Mouse (Mus musculus): Measurements from ENCODE around the gene Gm44502. TPM values are rescaled to one million over a fixed set of nuclear protein-coding genes. Genes with fewer than 3 reads are reported as not detected.

Gene Gm44502
- total and polyA plus RNA-seq, 3 experiments = not detected

- Histone ChIP-seq H3K79me2 (ENCODE audit: control insufficient read depth, insufficient read depth, low read length, poor library complexity) (no peaks in the 10 kb centered on the region), H3K4me1 (ENCODE audit: control insufficient read depth in 1 of 2, insufficient read depth in 2 of 2, low read length in 2 of 2) (peaks cover 21 to 36% of the 10 kb centered on the region in 2 experiments), H3K36me3 (ENCODE audit: control insufficient read depth in 1 of 2, insufficient read depth in 2 of 2, low read length in 2 of 2) (peaks cover 0 to 23% of the 10 kb centered on the region in 2 experiments; a peak in 2 of 4 replicates), H3K4me3 (ENCODE audit: control insufficient read depth in 1 of 2, insufficient read depth in 1 of 2, low read depth in 2 of 2, low read length in 2 of 2) (no peak overlapping the region), H3K9me3 (replicated peaks; ENCODE audit: insufficient read depth, low read length) (no peaks in the 10 kb centered on the region), H3K9ac (ENCODE audit: control insufficient read depth, low read depth, low read length, poor library complexity, severe bottlenecking) (no peak overlapping the region), H3K27ac (ENCODE audit: control insufficient read depth, low read depth, low read length) (no peak overlapping the region), H3K27me3 (ENCODE audit: control insufficient read depth in 1 of 2, insufficient read depth in 2 of 2, low read length in 2 of 2) (no peaks in the 10 kb centered on the region)
- TF ChIP-seq RCOR1 (IDR thresholded peaks at IDR 0.05; ENCODE audit: low read depth, low read length) (no peak), GABPA (IDR thresholded peaks at IDR 0.05; ENCODE audit: low read depth, low read length) (no peak), SMC3 (IDR thresholded peaks at IDR 0.05; ENCODE audit: low read depth, low read length) (no peak), MYB (IDR thresholded peaks at IDR 0.05; ENCODE audit: low read depth, low read length) (no peak), JUND (IDR thresholded peaks at IDR 0.05; ENCODE audit: low read depth, low read length) (no peak), GATA1 (IDR thresholded peaks at IDR 0.05; ENCODE audit: low read depth, low read length) (no peak)
- DNase-seq (ENCODE audit: low read depth, low spot score) = peak; percentile 46
Observed at GRCm38 (mm10) chr15:89402471-89402870, 27.0 kb downstream of the Gm44502 start.

GRCm38 (mm10) chr15:89399716-89400115 is 29.8 kb downstream of the Gm44502 start:
- H3K4me3 ChIP-seq (ENCODE audit: control insufficient read depth in 1 of 2, insufficient read depth in 1 of 2, low read depth in 2 of 2, low read length in 2 of 2) = no peak overlapping the region
- no peak for TF ChIP-seq E2F4 (IDR thresholded peaks at IDR 0.05; ENCODE audit: borderline replicate concordance, low read depth, low read length)
- TF ChIP-seq CHD1 (IDR thresholded peaks at IDR 0.05; ENCODE audit: low read depth, low read length) = no peak
- TF ChIP-seq JUND (IDR thresholded peaks at IDR 0.05; ENCODE audit: low read depth, low read length) = no peak
- TF ChIP-seq GATA1 (IDR thresholded peaks at IDR 0.05; ENCODE audit: low read depth, low read length) = peak; percentile 74
- TF ChIP-seq USF2 (IDR thresholded peaks at IDR 0.05; ENCODE audit: borderline replicate concordance in 1 of 2, insufficient read depth in 1 of 2, low read depth in 1 of 2, low read length in 2 of 2) = no peak
- peak; percentile 97 for TF ChIP-seq BHLHE40 (IDR thresholded peaks at IDR 0.05; ENCODE audit: borderline replicate concordance, low read depth, low read length)
- no peak for TF ChIP-seq GABPA (IDR thresholded peaks at IDR 0.05; ENCODE audit: low read depth, low read length)
- TF ChIP-seq CHD2 (IDR thresholded peaks at IDR 0.05; ENCODE audit: low read length) = no peak
- no peak for TF ChIP-seq HCFC1 (IDR thresholded peaks at IDR 0.05; ENCODE audit: low read depth, low read length)
- TF ChIP-seq ETS1 (IDR thresholded peaks at IDR 0.05; ENCODE audit: low read depth, low read length) = peak; percentile 44; the same call in 1 of the 2 replicates
- TF ChIP-seq POLR2AphosphoS5 (IDR thresholded peaks at IDR 0.05; ENCODE audit: borderline replicate concordance, low read depth, low read length) = no peak
- TF ChIP-seq POLR2A (IDR thresholded peaks at IDR 0.05; ENCODE audit: control insufficient read depth in 1 of 2, insufficient read depth in 1 of 2, low read depth in 1 of 2, low read length in 2 of 2, poor library complexity in 1 of 2) = no peak
- TF ChIP-seq USF1 (IDR thresholded peaks at IDR 0.05; ENCODE audit: low read depth, low read length) = no peak
- no peak for TF ChIP-seq TAL1 (IDR thresholded peaks at IDR 0.05; ENCODE audit: low read length)
- TF ChIP-seq ZC3H11A (IDR thresholded peaks at IDR 0.05; ENCODE audit: low read depth, low read length) = no peak
- no peak for TF ChIP-seq NELFE (IDR thresholded peaks at IDR 0.05; ENCODE audit: low read depth, low read length)
- no peak for TF ChIP-seq CTCF (IDR thresholded peaks at IDR 0.05 in 2 of 3, conservative IDR thresholded peaks at IDR 0.05 in 1 of 3; ENCODE audit: control insufficient read depth in 1 of 3, insufficient read depth in 1 of 3, low read depth in 2 of 3, low read length in 3 of 3, poor library complexity in 1 of 3, severe bottlenecking in 1 of 3)
- no peak for TF ChIP-seq RAD21 (IDR thresholded peaks at IDR 0.05; ENCODE audit: low read depth, low read length)
- TF ChIP-seq MAX (IDR thresholded peaks at IDR 0.05; ENCODE audit: low read length) = no peak
- TF ChIP-seq KAT2A (conservative IDR thresholded peaks at IDR 0.05; ENCODE audit: low read depth, low read length) = no peak
- TF ChIP-seq SIN3A (IDR thresholded peaks at IDR 0.05; ENCODE audit: low read length) = peak; percentile 23; the same call in 1 of the 2 replicates
- no peak for TF ChIP-seq MYB (IDR thresholded peaks at IDR 0.05; ENCODE audit: low read depth, low read length)
- no peak for TF ChIP-seq ZMIZ1 (IDR thresholded peaks at IDR 0.05; ENCODE audit: low read depth, low read length)
- no peak for TF ChIP-seq SMC3 (IDR thresholded peaks at IDR 0.05; ENCODE audit: low read depth, low read length)
- no peak for TF ChIP-seq MXI1 (IDR thresholded peaks at IDR 0.05; ENCODE audit: low read depth, low read length)
- peak; percentile 76 to 81 for TF ChIP-seq EP300 (IDR thresholded peaks at IDR 0.05; ENCODE audit: low read depth in 1 of 2, low read length in 2 of 2)
- TF ChIP-seq MAFK (IDR thresholded peaks at IDR 0.05; ENCODE audit: borderline replicate concordance, low read depth, low read length) = no peak
- TF ChIP-seq ZKSCAN1 (IDR thresholded peaks at IDR 0.05; ENCODE audit: low read depth, low read length) = no peak
- no peak for TF ChIP-seq ZNF384 (IDR thresholded peaks at IDR 0.05; ENCODE audit: low read depth, low read length)
- TF ChIP-seq POLR2AphosphoS2 (IDR thresholded peaks at IDR 0.05; ENCODE audit: low read length) = no peak
- no peak for TF ChIP-seq ELF1 (IDR thresholded peaks at IDR 0.05; ENCODE audit: low read depth, low read length)

More at GRCm38 (mm10) chr15:89399716-89400115, 29.8 kb downstream of the Gm44502 start:
- peaks cover 12 to 18% of the 10 kb centered on the region in 2 experiments for H3K4me1 ChIP-seq (ENCODE audit: control insufficient read depth in 1 of 2, insufficient read depth in 2 of 2, low read length in 2 of 2)
- no peak overlapping the region for H3K9ac ChIP-seq (ENCODE audit: control insufficient read depth, low read depth, low read length, poor library complexity, severe bottlenecking)
- no peak overlapping the region for H3K27ac ChIP-seq (ENCODE audit: control insufficient read depth, low read depth, low read length)
- DNase-seq (ENCODE audit: low read depth, low spot score) = peak; percentile 32
- peaks cover 0 to 12% of the 10 kb centered on the region in 2 experiments; a peak in 2 of 4 replicates for H3K36me3 ChIP-seq (ENCODE audit: control insufficient read depth in 1 of 2, insufficient read depth in 2 of 2, low read length in 2 of 2)
- no peaks in the 10 kb centered on the region for H3K9me3 ChIP-seq (replicated peaks; ENCODE audit: insufficient read depth, low read length)
- no peaks in the 10 kb centered on the region for H3K79me2 ChIP-seq (ENCODE audit: control insufficient read depth, insufficient read depth, low read length, poor library complexity)
- H3K27me3 ChIP-seq (ENCODE audit: control insufficient read depth in 1 of 2, insufficient read depth in 2 of 2, low read length in 2 of 2) = no peaks in the 10 kb centered on the region
